Mouse (Mus musculus) heart, embryonic 14.5 days (tissue): ENCODE measurements around the gene Sars2. TPM values are rescaled to one million over a fixed set of nuclear protein-coding genes. Genes with fewer than 3 reads are reported as not detected.

Experiments used
- ATAC-seq: fragments of 200-750 bp; cut with Nextera tagmentation; 2 replicates; pipeline ENCODE4 v1.8.0; 2017; ENCODE audit warnings: low read depth, moderate TSS enrichment; ENCODE audit not compliant: insufficient number of reproducible peaks, insufficient read depth, low FRiP score
- H3K27ac ChIP-seq, 2 experiments: fragments of 200-500 bp in 1 of 2; fragments of 300-500 bp in 1 of 2; sonication (generic) in 1 of 2; replicated peaks in 1 of 2; 2 replicates each; pipeline ENCODE4 v1.5.1; 2012 to 2014; ENCODE audit warnings: low read depth in 2 of 2, low read length in 2 of 2, control low read depth in 1 of 2, mild to moderate bottlenecking in 1 of 2, mixed read lengths in 1 of 2; ENCODE audit not compliant: control insufficient read depth in 1 of 2, insufficient read depth in 1 of 2
- H3K27me3 ChIP-seq: fragments of 300-500 bp; sonication (generic); 2 replicates; pipeline ENCODE4 v1.6.1; 2014; ENCODE audit warnings: mild to moderate bottlenecking, low read length, control low read depth; ENCODE audit not compliant: control insufficient read depth, insufficient read depth
- H3K36me3 ChIP-seq: fragments of 300-500 bp; sonication (generic); 2 replicates; pipeline ENCODE4 v1.6.1; 2014; ENCODE audit warnings: mild to moderate bottlenecking, control low read depth, low read length, mixed read lengths; ENCODE audit not compliant: control insufficient read depth, insufficient read depth
- H3K4me1 ChIP-seq, 2 experiments: fragments of 200-500 bp in 1 of 2; fragments of 300-500 bp in 1 of 2; sonication (generic) in 1 of 2; 2 replicates each; pipeline ENCODE4 v1.6.1; 2012 to 2014; ENCODE audit warnings: low read length in 2 of 2, control low read depth in 1 of 2, mixed read lengths in 1 of 2; ENCODE audit not compliant: control insufficient read depth in 2 of 2, insufficient read depth in 2 of 2
- H3K4me2 ChIP-seq: fragments of 300-500 bp; sonication (generic); 2 replicates; pipeline ENCODE4 v1.6.1; 2014; ENCODE audit warnings: mild to moderate bottlenecking, low read length
- H3K4me3 ChIP-seq, 2 experiments: fragments of 200-500 bp in 1 of 2; fragments of 300-500 bp in 1 of 2; sonication (generic) in 1 of 2; 2 replicates each; pipeline ENCODE4 v1.5.1; 2012 to 2014; ENCODE audit warnings: low read length in 2 of 2, mild to moderate bottlenecking in 2 of 2, control low read depth in 1 of 2, low read depth in 1 of 2, moderate library complexity in 1 of 2; ENCODE audit not compliant: control insufficient read depth in 1 of 2, insufficient read depth in 1 of 2
- H3K9ac ChIP-seq: fragments of 300-500 bp; sonication (generic); 2 replicates; pipeline ENCODE4 v1.6.1; 2014; ENCODE audit warnings: mild to moderate bottlenecking, low read length
- H3K9me3 ChIP-seq: fragments of 300-500 bp; sonication (generic); 2 replicates; pipeline ENCODE4 v1.6.1; 2016; ENCODE audit warnings: low read length, control low read depth; ENCODE audit not compliant: control insufficient read depth
- WGBS: fragments of 180-500 bp; shearing (Covaris S2); extraction: QIAGEN DNeasy Blood & Tissue Kit; methylation state at CpG from one replicate; pipeline ENCODE4 v1.1.7; 2014; 5-methylcytosine and 5-hydroxymethylcytosine counted together
- polyA plus RNA-seq: library from polyadenylated mRNA; unstranded; fragments of >200 nt; fragmentation: Nextera tagmentation; extraction: Ambion mirVana; gene quantifications from 2 replicates; pipeline ENCODE4 v1.2.1, GENCODE M21; 2014

Sars2 gene
- polyA plus RNA-seq, 1 experiment from 2014 or later: 18.8 TPM

- WGBS: 53% methylated on average over 10 of the region's 10 CpGs
- no peak overlapping the region for H3K27ac ChIP-seq
- no peak overlapping the region for H3K4me3 ChIP-seq
- H3K4me2 ChIP-seq: no peak overlapping the region
- peaks cover 6% of the 10 kb centered on the region for H3K9me3 ChIP-seq
- H3K27me3 ChIP-seq: no peaks in the 10 kb centered on the region
- H3K9ac ChIP-seq: no peak overlapping the region
- ATAC-seq: no peak
- peaks cover 2 to 7% of the 10 kb centered on the region in 2 experiments for H3K4me1 ChIP-seq
- peaks cover 13% of the 10 kb centered on the region; the same call in 1 of the 2 replicates for H3K36me3 ChIP-seq
Observed at GRCm38 (mm10) chr7:28727649-28728340, 14.0 kb upstream of the Sars2 start.

DNA sequence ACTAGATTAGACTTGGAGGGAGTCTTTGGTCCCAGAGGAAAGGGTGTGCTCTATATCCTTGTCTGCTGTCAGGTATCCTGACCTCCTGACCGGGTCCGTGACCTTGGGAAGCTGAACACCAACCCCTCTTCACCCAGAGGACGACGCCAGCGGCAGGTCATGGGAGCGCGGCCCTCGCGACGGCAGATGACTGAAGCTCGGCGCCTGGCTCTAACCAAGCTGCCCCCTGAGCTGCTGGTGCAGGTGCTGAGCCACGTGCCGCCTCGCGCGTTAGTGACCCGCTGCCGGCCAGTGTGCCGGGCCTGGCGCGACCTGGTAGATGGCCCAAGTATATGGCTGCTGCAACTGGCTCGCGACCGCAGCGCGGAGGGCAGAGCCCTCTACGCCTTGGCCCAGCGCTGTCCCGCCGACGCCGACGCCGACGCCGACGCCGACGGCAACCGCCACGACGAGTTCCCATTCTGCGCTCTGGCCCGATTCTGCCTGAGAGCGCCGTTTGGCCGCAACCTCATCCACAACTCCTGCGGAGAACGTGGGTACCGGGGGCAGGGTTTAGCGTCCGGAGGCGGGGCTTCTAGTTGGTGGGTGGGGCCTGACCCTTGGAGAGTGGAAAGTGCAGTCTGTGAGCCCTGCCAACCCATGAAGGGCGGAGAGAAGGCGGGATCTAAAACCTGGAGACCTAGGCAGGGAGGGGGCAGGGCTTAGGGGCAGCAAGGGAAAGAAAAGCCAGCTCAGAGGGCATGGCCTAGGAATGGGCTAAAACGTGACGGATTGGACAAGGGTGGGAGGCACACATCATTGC lies 9.2 kb upstream of the Sars2 start:
- no peak overlapping the region for H3K27ac ChIP-seq
- ATAC-seq: peak; percentile 76

DNA sequence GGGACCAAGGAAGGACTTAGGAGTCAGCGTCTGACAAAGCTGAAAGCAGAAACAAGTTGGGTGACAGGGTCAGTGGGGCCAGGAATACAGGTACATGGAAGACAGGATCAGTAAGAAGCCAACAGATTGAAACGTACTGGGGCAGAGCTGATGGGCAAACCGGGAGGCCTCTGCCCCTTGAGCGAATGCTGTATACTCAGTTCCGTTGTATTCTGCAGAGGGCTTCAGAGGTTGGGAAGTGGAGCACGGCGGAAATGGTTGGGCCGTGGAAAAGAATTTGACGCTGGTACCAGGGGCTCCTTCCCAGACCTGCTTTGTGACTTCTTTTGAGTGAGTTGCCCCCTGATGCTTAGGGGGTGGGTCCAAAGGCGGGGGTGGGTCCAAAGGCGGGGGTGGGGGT lies 8.6 kb upstream of the Sars2 start:
- H3K27me3 ChIP-seq: no peaks in the 10 kb centered on the region
- peak overlapping the region; percentile 87 for H3K4me2 ChIP-seq
- WGBS: 19% methylated on average over 11 of the region's 11 CpGs
- peaks cover 6% of the 10 kb centered on the region for H3K9me3 ChIP-seq
- ATAC-seq: no peak
- peak overlapping the region; percentile 56; the same call in 1 of the 2 replicates for H3K9ac ChIP-seq
- no peak overlapping the region for H3K27ac ChIP-seq
- peak overlapping the region; percentile 48 to 57 for H3K4me3 ChIP-seq
- H3K4me1 ChIP-seq: peaks cover 7 to 8% of the 10 kb centered on the region in 2 experiments
- peaks cover 30% of the 10 kb centered on the region for H3K36me3 ChIP-seq

More for the DNA sequence above, 9.2 kb upstream of the Sars2 start:
- H3K9me3 ChIP-seq: peaks cover 6% of the 10 kb centered on the region
- 3% methylated on average over 58 of the region's 58 CpGs for WGBS
- H3K9ac ChIP-seq: peak overlapping the region; percentile 56
- peaks cover 24% of the 10 kb centered on the region for H3K36me3 ChIP-seq
- H3K4me1 ChIP-seq: peaks cover 7 to 8% of the 10 kb centered on the region in 2 experiments
- no peaks in the 10 kb centered on the region for H3K27me3 ChIP-seq
- peak overlapping the region; percentile 87 for H3K4me2 ChIP-seq
- H3K4me3 ChIP-seq: peak overlapping the region; percentile 48 to 57

GRCm38 (mm10) chr7:28735701-28736100 lies 6.1 kb upstream of the Sars2 start:
- H3K9me3 ChIP-seq: peaks cover 6% of the 10 kb centered on the region
- H3K4me1 ChIP-seq: peaks cover 8 to 10% of the 10 kb centered on the region in 2 experiments
- H3K36me3 ChIP-seq: peaks cover 48% of the 10 kb centered on the region
- H3K27ac ChIP-seq: no peak overlapping the region
- no peak overlapping the region for H3K9ac ChIP-seq
- H3K4me2 ChIP-seq: no peak overlapping the region
- ATAC-seq: no peak
- no peaks in the 10 kb centered on the region for H3K27me3 ChIP-seq
- no peak overlapping the region for H3K4me3 ChIP-seq
- WGBS: 75% methylated on average over 6 of the region's 6 CpGs

DNA sequence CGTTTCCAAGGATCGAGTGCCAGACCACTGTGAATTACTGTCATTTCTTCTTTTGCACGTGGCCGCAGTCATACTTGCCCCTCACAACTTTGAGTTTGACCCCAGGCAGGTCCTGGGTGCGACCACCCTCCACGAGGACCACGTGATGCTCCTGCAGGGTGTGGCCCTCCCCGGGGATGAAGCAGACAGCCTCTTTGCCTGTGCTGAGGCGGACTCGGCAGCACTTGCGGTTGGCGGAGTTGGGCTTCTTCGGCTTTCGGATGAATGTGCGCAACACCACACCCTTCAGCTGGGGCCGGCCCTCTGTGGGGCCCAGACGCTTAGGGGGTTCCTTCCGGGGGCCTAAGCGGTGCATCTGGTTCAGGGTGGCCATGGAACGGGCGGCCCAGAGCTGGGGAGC lies 2.0 kb upstream of the Sars2 start:
- H3K4me2 ChIP-seq: no peak overlapping the region
- peaks cover 56% of the 10 kb centered on the region for H3K36me3 ChIP-seq
- no peaks in the 10 kb centered on the region for H3K9me3 ChIP-seq
- WGBS: 93% methylated on average over 21 of the region's 21 CpGs
- H3K4me3 ChIP-seq: no peak overlapping the region
- H3K27ac ChIP-seq: no peak overlapping the region
- no peak overlapping the region for H3K9ac ChIP-seq
- no peak for ATAC-seq
- peaks cover 5 to 14% of the 10 kb centered on the region in 2 experiments for H3K4me1 ChIP-seq
- H3K27me3 ChIP-seq: no peaks in the 10 kb centered on the region

DNA sequence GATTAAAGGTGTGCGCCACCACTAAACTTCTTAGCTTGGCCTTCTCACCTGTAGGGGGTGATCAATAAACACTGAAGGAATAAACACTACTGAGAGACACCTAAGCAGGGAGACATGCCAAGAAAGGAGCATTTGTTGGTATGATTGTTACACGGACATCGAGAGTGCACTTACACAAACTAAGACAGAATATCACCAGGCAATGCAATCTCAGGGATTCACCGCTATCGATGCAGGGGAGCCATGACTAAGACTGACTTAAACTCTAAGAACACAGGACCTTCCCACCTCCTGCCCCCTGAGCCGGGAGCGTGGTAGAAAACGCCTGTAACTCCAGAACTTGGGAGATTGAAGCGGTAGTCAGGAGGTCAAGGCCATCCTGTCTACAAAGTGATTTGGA lies 843 bp upstream of the Sars2 start:
- WGBS: 28% methylated on average over 9 of the region's 9 CpGs
- H3K36me3 ChIP-seq: peaks cover 56% of the 10 kb centered on the region
- no peak for ATAC-seq
- H3K4me2 ChIP-seq: peak overlapping the region; percentile 95
- H3K9ac ChIP-seq: peak overlapping the region; percentile 88
- no peaks in the 10 kb centered on the region for H3K27me3 ChIP-seq
- H3K27ac ChIP-seq: peak overlapping the region; percentile 66 to 73
- no peaks in the 10 kb centered on the region for H3K9me3 ChIP-seq
- peaks cover 5 to 14% of the 10 kb centered on the region in 2 experiments for H3K4me1 ChIP-seq
- H3K4me3 ChIP-seq: peak overlapping the region; percentile 76 to 96

DNA sequence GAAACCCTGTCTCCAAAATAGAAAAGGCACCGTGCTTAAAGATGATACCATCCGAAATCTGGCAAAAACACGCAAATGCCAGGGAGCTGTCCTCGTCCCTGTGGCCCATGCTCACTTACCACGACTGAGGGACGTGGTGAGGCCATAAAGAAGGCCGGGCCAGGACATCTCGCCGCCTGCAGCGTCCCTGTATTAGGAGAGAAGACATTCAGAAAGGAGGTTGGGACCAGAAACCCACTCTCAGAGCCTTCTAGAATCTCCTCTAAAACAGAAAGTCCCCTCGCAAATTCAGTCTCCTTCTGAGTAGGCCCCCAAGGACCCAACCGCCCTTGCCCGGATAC lies 454 bp upstream of the Sars2 start:
- H3K27me3 ChIP-seq: no peaks in the 10 kb centered on the region
- H3K27ac ChIP-seq: peak overlapping the region; percentile 66 to 73
- 0 out of 2 replicates have a peak, but pooled peaks have one; percentile 2 for ATAC-seq
- H3K9me3 ChIP-seq: no peaks in the 10 kb centered on the region
- 3% methylated on average over 13 of the region's 13 CpGs for WGBS
- H3K9ac ChIP-seq: peak overlapping the region; percentile 88
- H3K4me3 ChIP-seq: peak overlapping the region; percentile 76 to 96
- peaks cover 56% of the 10 kb centered on the region for H3K36me3 ChIP-seq
- peaks cover 5 to 14% of the 10 kb centered on the region in 2 experiments for H3K4me1 ChIP-seq
- H3K4me2 ChIP-seq: peak overlapping the region; percentile 95
